Mouse (Mus musculus): ENCODE measurements around the gene Dcst1. TPM values are rescaled to one million over a fixed set of nuclear protein-coding genes. Genes with fewer than 3 reads are reported as not detected.

Dcst1 gene
- polyA plus RNA-seq, 2 experiments = 0.11 to 0.18 TPM

DNA sequence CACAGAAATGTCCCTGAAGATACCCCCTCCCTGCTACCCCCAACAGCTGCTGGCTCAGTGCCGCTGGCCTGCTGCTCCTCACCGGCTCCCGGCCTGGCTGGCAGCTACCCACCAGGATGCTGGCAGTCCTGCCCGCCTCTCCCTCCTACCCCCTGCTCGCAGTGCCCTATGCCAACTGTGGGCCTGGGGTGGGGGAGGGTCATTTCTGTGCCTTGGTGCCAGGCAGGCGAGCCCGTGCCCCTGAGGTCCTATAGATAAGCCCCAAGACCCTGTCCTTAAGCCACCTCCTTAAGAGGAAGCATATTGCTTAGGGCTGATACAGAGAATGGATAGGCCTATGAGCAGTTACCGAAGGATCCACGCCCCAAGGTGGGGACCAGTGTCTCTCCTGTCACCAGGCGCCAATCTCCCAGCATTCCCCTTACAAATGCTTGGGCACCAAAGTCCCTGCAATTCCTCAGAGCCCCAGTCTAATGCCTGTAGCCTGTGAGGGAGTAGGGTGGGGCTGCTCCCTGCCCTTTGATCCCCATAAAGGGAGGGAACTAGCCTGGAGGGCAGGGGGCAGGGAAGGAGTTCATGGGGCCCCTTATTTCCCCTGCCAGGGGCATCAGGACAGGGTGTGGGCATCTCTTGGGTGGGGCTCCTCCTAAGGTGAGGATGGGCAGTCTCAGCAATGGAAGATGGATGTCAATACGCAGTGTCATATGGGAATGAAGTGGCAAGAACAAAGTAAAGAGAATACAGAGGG lies 23.3 kb upstream of the Dcst1 start:
- 75% methylated on average over 11 of the region's 11 CpGs for WGBS
- Histone ChIP-seq H3K27ac (replicated peaks; ENCODE audit: low read depth, low read length) (no peak overlapping the region), H3K9ac (ENCODE audit: low read depth, low read length, severe bottlenecking) (no peak overlapping the region), H3K36me3 (ENCODE audit: control insufficient read depth, insufficient read depth, low read length) (no peaks in the 10 kb centered on the region), H3K4me1 (ENCODE audit: control insufficient read depth, insufficient read depth, low read length) (peaks cover 26% of the 10 kb centered on the region), H3K9me3 (ENCODE audit: control insufficient read depth, low read length) (no peaks in the 10 kb centered on the region), H3K27me3 (ENCODE audit: control insufficient read depth, insufficient read depth, low read length) (peaks cover 6% of the 10 kb centered on the region; the same call in 1 of the 2 replicates), H3K4me2 (replicated peaks; ENCODE audit: low read depth, low read length, severe bottlenecking) (no peak overlapping the region), H3K4me3 (replicated peaks; ENCODE audit: low read length) (no peak overlapping the region)
- DNase-seq (ENCODE audit: low spot score) (no peak), ATAC-seq (ENCODE audit: low FRiP score, low read depth) (no peak)
- TF ChIP-seq POLR2A (IDR thresholded peaks at IDR 0.05; ENCODE audit: borderline replicate concordance, extremely low read depth, insufficient read depth, insufficient read length) = no peak

GRCm38 (mm10) chr3:89387632-89388031 lies 22.6 kb upstream of the Dcst1 start:
- H3K27ac ChIP-seq (replicated peaks; ENCODE audit: low read depth, low read length) = no peak overlapping the region
- no peak overlapping the region for H3K9ac ChIP-seq (ENCODE audit: low read depth, low read length, severe bottlenecking)
- H3K27me3 ChIP-seq (ENCODE audit: control insufficient read depth, insufficient read depth, low read length) = peaks cover 5% of the 10 kb centered on the region; the same call in 1 of the 2 replicates
- WGBS = 80% methylated on average over 11 of the region's 11 CpGs
- H3K36me3 ChIP-seq (ENCODE audit: control insufficient read depth, insufficient read depth, low read length) = no peaks in the 10 kb centered on the region
- no peak overlapping the region for H3K4me3 ChIP-seq (replicated peaks; ENCODE audit: low read length)
- ATAC-seq (ENCODE audit: low FRiP score, low read depth) (no peak), DNase-seq (ENCODE audit: low spot score) (no peak)
- TF ChIP-seq POLR2A (IDR thresholded peaks at IDR 0.05; ENCODE audit: borderline replicate concordance, extremely low read depth, insufficient read depth, insufficient read length) = no peak
- H3K4me1 ChIP-seq (ENCODE audit: control insufficient read depth, insufficient read depth, low read length) = peaks cover 26% of the 10 kb centered on the region
- H3K4me2 ChIP-seq (replicated peaks; ENCODE audit: low read depth, low read length, severe bottlenecking) = no peak overlapping the region
- no peaks in the 10 kb centered on the region for H3K9me3 ChIP-seq (ENCODE audit: control insufficient read depth, low read length)

DNA sequence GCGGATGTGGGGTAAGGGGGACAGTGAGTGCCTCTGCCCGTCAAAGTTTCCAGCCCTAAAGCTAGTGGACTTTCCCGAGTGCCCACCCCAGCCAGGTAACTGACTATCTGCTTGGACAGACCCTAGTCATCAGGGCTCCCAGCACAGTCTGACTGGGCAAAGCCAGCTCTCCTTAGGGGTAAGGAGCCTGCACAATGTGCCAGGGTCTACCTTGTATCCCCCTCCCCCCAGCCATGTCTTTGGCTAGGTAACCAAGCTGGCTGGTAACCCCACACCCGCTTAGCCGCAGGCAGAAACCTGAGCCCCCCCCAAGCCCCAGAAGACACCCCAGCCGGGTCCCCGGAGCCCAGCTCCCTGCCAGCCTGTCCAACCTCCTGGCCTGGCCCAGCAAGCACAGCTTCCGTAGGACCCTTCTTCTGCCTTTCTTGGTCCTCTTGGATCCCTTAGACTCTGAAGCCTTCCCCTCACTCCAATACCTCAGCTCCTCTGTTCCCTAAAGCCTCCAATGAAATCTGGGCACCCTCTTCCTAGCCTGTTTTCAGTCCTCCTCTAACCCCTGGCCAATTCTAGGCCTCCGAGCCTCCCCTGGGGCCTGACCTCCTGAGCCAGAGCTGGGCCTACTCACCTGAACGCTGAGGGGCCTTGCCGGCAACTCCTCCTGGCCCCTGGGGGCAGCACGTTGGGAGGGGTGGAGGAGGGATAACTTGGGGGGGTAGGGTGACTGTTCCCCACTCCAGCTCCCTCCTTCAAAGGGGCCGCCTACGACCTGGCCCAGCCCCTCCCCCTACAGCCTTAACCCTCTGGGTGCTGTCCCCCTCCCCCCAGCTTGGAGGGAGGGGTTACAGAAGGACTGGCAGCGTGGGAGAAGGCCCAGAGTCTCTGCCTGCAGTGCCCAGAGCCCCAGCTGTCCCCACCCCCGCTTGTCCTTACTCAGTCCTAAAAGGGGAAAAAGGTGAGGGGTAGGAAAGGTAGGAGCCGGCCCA lies 21.7 kb upstream of the Dcst1 start:
- no peak overlapping the region for H3K4me3 ChIP-seq (replicated peaks; ENCODE audit: low read length)
- H3K9ac ChIP-seq (ENCODE audit: low read depth, low read length, severe bottlenecking) = no peak overlapping the region
- peaks cover 20% of the 10 kb centered on the region for H3K4me1 ChIP-seq (ENCODE audit: control insufficient read depth, insufficient read depth, low read length)
- WGBS = 60% methylated on average over 17 of the region's 17 CpGs
- H3K27me3 ChIP-seq (ENCODE audit: control insufficient read depth, insufficient read depth, low read length) = no peaks in the 10 kb centered on the region
- DNase-seq (ENCODE audit: low spot score) (no peak), ATAC-seq (ENCODE audit: low FRiP score, low read depth) (no peak)
- 0 out of 2 replicates have a peak overlapping the region, but pooled peaks have one; percentile 2 for H3K4me2 ChIP-seq (replicated peaks; ENCODE audit: low read depth, low read length, severe bottlenecking)
- no peak for TF ChIP-seq POLR2A (IDR thresholded peaks at IDR 0.05; ENCODE audit: borderline replicate concordance, extremely low read depth, insufficient read depth, insufficient read length)
- H3K27ac ChIP-seq (replicated peaks; ENCODE audit: low read depth, low read length) = no peak overlapping the region
- no peaks in the 10 kb centered on the region for H3K9me3 ChIP-seq (ENCODE audit: control insufficient read depth, low read length)
- no peaks in the 10 kb centered on the region for H3K36me3 ChIP-seq (ENCODE audit: control insufficient read depth, insufficient read depth, low read length)

GRCm38 (mm10) chr3:89385451-89385850 lies 20.4 kb upstream of the Dcst1 start:
- Histone ChIP-seq H3K4me1 (ENCODE audit: control insufficient read depth, insufficient read depth, low read length) (peaks cover 8% of the 10 kb centered on the region), H3K9ac (ENCODE audit: low read depth, low read length, severe bottlenecking) (0 out of 2 replicates have a peak overlapping the region, but pooled peaks have one; percentile 1), H3K27me3 (ENCODE audit: control insufficient read depth, insufficient read depth, low read length) (no peaks in the 10 kb centered on the region), H3K36me3 (ENCODE audit: control insufficient read depth, insufficient read depth, low read length) (no peaks in the 10 kb centered on the region), H3K27ac (replicated peaks; ENCODE audit: low read depth, low read length) (no peak overlapping the region), H3K9me3 (ENCODE audit: control insufficient read depth, low read length) (no peaks in the 10 kb centered on the region), H3K4me3 (replicated peaks; ENCODE audit: low read length) (no peak overlapping the region), H3K4me2 (replicated peaks; ENCODE audit: low read depth, low read length, severe bottlenecking) (no peak overlapping the region)
- 54% methylated on average over 7 of the region's 11 CpGs for WGBS
- ATAC-seq (ENCODE audit: low FRiP score, low read depth) (no peak), DNase-seq (ENCODE audit: low spot score) (no peak)
- TF ChIP-seq POLR2A (IDR thresholded peaks at IDR 0.05; ENCODE audit: borderline replicate concordance, extremely low read depth, insufficient read depth, insufficient read length) = no peak

DNA sequence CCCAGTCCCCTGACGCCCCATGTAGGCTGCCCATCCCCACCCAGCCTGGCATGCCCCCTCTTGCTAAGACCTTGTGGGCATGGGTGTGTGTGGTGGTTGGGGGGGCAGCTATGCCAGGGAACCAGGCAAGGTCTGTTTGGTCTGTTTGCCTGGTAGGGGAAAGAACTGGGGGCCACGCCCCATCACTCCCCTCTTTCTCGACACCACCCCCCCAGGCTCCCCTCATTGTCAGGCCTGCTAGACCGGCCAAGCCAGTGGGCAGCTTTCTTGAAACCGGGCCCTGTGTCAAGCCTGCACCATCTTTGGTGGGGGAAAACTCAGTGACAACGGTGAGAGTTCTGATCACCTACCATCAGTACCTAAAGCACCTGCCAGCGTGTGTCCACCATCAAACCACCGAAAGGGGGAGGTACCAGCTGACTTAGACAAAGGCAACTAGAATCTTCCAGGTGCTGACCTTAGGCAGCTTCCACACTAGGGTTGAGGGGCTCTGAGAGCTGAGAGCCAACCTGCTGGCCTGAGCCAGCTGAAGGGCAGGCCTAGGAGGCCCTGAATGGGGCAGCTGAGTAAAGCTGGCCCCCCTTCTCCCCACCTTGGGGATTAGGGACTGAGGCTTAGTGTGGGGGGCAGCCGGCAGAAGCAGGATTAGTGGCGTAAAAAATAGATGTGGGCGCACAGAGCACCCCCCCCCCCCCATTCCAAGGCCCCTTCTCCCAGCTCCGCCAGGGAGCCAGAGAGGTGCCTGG lies 19.5 kb upstream of the Dcst1 start:
- Histone ChIP-seq H3K9me3 (ENCODE audit: control insufficient read depth, low read length) (no peaks in the 10 kb centered on the region), H3K9ac (ENCODE audit: low read depth, low read length, severe bottlenecking) (no peak overlapping the region), H3K4me3 (replicated peaks; ENCODE audit: low read length) (no peak overlapping the region), H3K4me2 (replicated peaks; ENCODE audit: low read depth, low read length, severe bottlenecking) (no peak overlapping the region), H3K4me1 (ENCODE audit: control insufficient read depth, insufficient read depth, low read length) (peaks cover 8% of the 10 kb centered on the region), H3K27me3 (ENCODE audit: control insufficient read depth, insufficient read depth, low read length) (no peaks in the 10 kb centered on the region), H3K36me3 (ENCODE audit: control insufficient read depth, insufficient read depth, low read length) (no peaks in the 10 kb centered on the region), H3K27ac (replicated peaks; ENCODE audit: low read depth, low read length) (no peak overlapping the region)
- WGBS = 63% methylated on average over 11 of the region's 12 CpGs
- no peak for TF ChIP-seq POLR2A (IDR thresholded peaks at IDR 0.05; ENCODE audit: borderline replicate concordance, extremely low read depth, insufficient read depth, insufficient read length)
- DNase-seq (ENCODE audit: low spot score) (no peak), ATAC-seq (ENCODE audit: low FRiP score, low read depth) (no peak)

Data from limb, embryonic 14.5 days (tissue).